Mouse (Mus musculus) ES-Bruce4 (cell line): Measurements from ENCODE around the gene Myo1b. TPM values are rescaled to one million over a fixed set of nuclear protein-coding genes. Genes with fewer than 3 reads are reported as not detected.

ENCODE experiments used
- H3K27ac ChIP-seq: 2 replicates; pipeline ENCODE4 v1.5.1; 2012; ENCODE audit warnings: low read length, inconsistent platforms; ENCODE audit not compliant: insufficient read depth
- H3K27me3 ChIP-seq: 2 replicates; pipeline ENCODE4 v1.6.1; 2012; ENCODE audit warnings: mild to moderate bottlenecking, low read length, inconsistent platforms; ENCODE audit not compliant: control insufficient read depth, poor library complexity, insufficient read depth, severe bottlenecking
- H3K36me3 ChIP-seq: 2 replicates; pipeline ENCODE4 v1.6.1; 2012; ENCODE audit warnings: inconsistent platforms, mild to moderate bottlenecking, low read length, moderate library complexity; ENCODE audit not compliant: control insufficient read depth, poor library complexity, insufficient read depth, severe bottlenecking
- H3K4me1 ChIP-seq: one replicate; pipeline ENCODE4 v1.8.1; 2011; ENCODE audit warnings: low read length; ENCODE audit not compliant: control insufficient read depth, insufficient read depth
- H3K4me3 ChIP-seq: 2 replicates; pipeline ENCODE4 v1.5.1; 2011; ENCODE audit warnings: low read depth, mild to moderate bottlenecking, low read length
- H3K9ac ChIP-seq: 2 replicates; pipeline ENCODE4 v1.6.1; 2012; ENCODE audit warnings: low read depth, mild to moderate bottlenecking, inconsistent platforms; ENCODE audit not compliant: poor library complexity, severe bottlenecking
- H3K9me3 ChIP-seq: replicated peaks from 2 replicates; pipeline ENCODE4 v1.6.1; 2012; ENCODE audit warnings: mild to moderate bottlenecking, low read length, inconsistent platforms; ENCODE audit not compliant: control insufficient read depth, poor library complexity, insufficient read depth, severe bottlenecking
- CTCF ChIP-seq: IDR thresholded peaks from one replicate; pipeline ENCODE4 v1.8.1; 2011; ENCODE audit warnings: low read depth, low read length
- EP300 ChIP-seq: IDR thresholded peaks from 2 replicates; pipeline ENCODE4 v1.6.1; 2011; ENCODE audit warnings: low read depth, low read length; ENCODE audit not compliant: insufficient read depth
- POLR2A ChIP-seq: IDR thresholded peaks from one replicate; pipeline ENCODE4 v1.8.1; 2011; ENCODE audit warnings: low read length; ENCODE audit not compliant: insufficient read depth
- polyA plus RNA-seq: library from polyadenylated mRNA; stranded (reverse); fragments of >200 nt; gene quantifications from 2 replicates; pipeline ENCODE4 v1.2.4, GENCODE M21; 2011; ENCODE audit warnings: low read depth; ENCODE audit not compliant: missing spikeins, insufficient read depth, insufficient read length

The Myo1b gene
- polyA plus RNA-seq, 1 experiment: 54.4 TPM

DNA sequence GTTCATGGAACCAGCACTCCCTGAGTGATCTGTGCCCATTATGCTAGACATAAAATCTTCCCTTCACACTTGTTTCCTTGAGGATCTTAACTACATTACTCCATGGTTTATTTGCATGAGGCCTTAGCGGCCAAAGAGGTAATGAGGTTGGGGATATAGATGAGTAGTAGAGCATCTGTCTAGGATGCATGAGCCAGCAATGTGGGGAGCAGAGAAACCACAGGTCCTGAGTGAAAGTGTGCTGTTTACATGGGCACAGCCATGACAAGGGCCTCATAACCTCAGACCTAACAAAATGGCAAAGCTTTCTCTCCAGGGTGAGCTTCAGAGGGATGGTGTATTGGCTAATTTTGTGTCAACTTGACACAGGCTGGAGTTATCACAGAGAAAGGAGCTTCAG is 186.5 kb downstream of the Myo1b start:
- Histone ChIP-seq H3K9me3 (no peaks in the 10 kb centered on the region), H3K9ac (no peak overlapping the region), H3K4me1 (no peaks in the 10 kb centered on the region), H3K36me3 (no peaks in the 10 kb centered on the region), H3K27ac (no peak overlapping the region), H3K4me3 (no peak overlapping the region), H3K27me3 (no peaks in the 10 kb centered on the region)
- TF ChIP-seq POLR2A (no peak), CTCF (no peak), EP300 (no peak)

DNA sequence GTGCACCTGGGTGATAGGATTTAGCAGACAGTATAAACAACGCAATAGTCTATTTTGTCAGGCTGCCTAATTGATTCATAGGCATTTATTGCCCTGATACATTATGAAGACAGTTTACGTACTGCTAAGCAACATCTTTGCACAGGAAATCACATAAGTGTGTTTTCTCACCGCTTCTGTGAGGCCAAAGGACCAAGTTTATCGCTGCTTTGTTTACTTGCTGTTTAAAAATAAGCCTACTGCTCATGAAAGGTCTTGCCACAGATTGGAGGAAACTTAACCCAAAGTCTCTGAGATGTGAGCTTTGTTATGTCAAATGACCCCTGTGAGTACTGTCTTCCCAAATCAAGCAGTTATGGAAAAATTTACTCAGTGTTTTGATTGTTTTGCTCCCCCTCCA is 187.1 kb downstream of the Myo1b start:
- TF ChIP-seq EP300 (no peak), POLR2A (no peak), CTCF (no peak)
- Histone ChIP-seq H3K27me3 (no peaks in the 10 kb centered on the region), H3K9ac (no peak overlapping the region), H3K36me3 (no peaks in the 10 kb centered on the region), H3K4me1 (no peaks in the 10 kb centered on the region), H3K27ac (no peak overlapping the region), H3K9me3 (no peaks in the 10 kb centered on the region), H3K4me3 (no peak overlapping the region)

DNA sequence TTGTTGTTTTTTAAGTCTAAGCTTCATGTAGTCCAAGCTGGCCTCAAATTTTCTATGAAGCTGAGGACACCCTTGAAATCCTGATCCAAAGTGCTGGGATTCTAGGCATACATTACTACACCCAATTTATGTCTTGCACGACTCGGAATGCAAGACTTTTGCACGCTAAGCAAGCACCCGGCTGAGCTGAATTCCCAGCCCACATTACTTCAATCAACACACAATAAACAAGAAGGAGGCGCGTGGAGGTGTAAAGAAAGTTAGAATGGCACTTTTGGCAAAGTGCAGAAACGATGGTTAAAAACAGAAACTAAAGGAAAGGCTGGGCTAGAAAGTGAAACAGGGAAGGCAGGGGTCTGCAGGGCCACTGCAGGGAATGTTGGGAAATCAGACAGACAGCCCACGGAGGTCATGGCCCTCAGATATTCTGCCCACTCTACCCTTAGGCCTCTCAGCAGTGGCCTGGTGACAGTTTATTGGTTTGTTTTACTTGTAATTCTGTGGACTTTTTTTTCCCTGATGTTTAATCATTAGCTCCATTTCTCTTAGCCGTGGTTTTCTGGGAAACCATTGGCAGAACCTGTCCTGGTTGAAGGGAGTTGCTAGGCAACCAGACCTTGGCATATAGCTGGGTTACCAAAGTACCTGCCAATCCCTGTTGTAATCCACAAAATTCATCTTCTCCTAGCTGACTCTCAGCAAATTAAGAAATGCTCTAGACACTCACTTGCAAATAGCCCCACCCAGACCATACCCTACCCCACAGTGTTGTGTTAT is 195.8 kb downstream of the Myo1b start:
- no peak overlapping the region for H3K9ac ChIP-seq

DNA sequence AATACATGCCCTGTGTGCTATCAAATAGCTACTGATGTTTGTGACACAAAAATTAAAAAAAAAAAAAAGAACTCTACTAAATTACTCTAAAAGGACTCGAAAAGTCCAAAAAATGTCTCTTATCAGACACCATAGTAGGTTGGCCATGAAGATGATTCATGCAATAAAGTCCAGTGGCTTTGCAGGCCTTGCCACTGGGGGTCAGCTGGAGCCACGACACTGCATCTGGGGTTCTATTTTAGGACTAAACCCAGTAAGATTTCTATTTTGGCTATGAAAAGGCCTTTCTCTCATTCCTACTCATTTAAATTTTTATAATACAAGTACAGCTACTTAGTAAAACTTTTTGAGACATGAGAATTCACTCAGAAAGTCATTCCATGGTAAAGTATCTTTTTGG is 205.0 kb downstream of the Myo1b start:
- TF ChIP-seq CTCF (no peak), EP300 (no peak), POLR2A (no peak)
- Histone ChIP-seq H3K4me3 (no peak overlapping the region), H3K27ac (no peak overlapping the region), H3K4me1 (no peaks in the 10 kb centered on the region), H3K27me3 (no peaks in the 10 kb centered on the region), H3K9me3 (no peaks in the 10 kb centered on the region), H3K36me3 (no peaks in the 10 kb centered on the region), H3K9ac (no peak overlapping the region)

More for the DNA sequence above, 195.8 kb downstream of the Myo1b start:
- Histone ChIP-seq H3K4me3 (no peak overlapping the region), H3K4me1 (no peaks in the 10 kb centered on the region), H3K9me3 (no peaks in the 10 kb centered on the region), H3K36me3 (no peaks in the 10 kb centered on the region), H3K27me3 (no peaks in the 10 kb centered on the region), H3K27ac (no peak overlapping the region)
- TF ChIP-seq CTCF (no peak), EP300 (no peak), POLR2A (no peak)

DNA sequence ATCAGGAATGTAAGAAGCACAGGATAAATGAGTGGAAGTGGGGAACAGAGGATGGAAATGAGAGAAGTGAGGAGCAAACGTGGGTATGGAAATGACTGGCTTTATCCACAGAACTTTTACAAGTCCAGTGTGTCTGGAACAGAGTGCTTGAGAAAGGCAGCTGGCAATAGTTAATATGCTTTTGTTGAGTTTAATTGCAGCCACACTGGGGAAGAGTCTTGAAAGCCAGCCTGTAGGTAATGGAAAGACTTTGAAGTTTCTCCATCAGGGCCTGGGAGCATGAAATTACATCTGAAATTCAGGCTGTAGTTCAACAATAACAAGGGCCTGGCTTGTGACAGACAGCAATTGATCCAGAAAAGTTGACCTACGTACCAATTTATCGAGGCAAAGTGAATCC is 209.8 kb downstream of the Myo1b start:
- Histone ChIP-seq H3K4me1 (no peaks in the 10 kb centered on the region), H3K27me3 (no peaks in the 10 kb centered on the region), H3K9ac (no peak overlapping the region), H3K9me3 (no peaks in the 10 kb centered on the region), H3K27ac (no peak overlapping the region), H3K36me3 (no peaks in the 10 kb centered on the region), H3K4me3 (no peak overlapping the region)
- TF ChIP-seq CTCF: no peak
- no peak for TF ChIP-seq POLR2A

DNA sequence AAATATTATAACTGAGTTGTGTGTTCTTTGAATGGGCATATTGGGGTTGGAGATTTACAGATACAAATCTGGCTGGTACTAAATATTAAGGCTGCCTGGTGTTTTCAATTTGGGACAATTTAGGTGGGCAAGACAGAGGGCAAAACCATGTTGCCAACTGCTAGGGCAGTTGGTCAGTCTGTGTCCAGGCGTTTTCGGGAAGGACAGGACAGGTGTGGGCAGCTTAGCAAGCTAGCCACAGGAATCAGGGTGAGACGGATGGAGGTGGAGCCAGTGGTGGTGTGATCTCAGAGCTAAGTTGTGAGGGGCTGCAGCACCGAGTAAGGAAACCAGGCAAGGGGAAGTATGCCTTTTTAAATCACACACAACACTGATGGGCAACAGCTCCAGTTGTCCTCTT is 211.3 kb downstream of the Myo1b start:
- Histone ChIP-seq H3K27ac (no peak overlapping the region), H3K9ac (no peak overlapping the region), H3K9me3 (no peaks in the 10 kb centered on the region), H3K4me3 (no peak overlapping the region), H3K4me1 (no peaks in the 10 kb centered on the region), H3K27me3 (no peaks in the 10 kb centered on the region), H3K36me3 (no peaks in the 10 kb centered on the region)
- TF ChIP-seq CTCF (no peak), EP300 (no peak), POLR2A (no peak)

Other genes with a start within 250 kb of the Myo1b start
- 5.3 and 6.8 TPM in 2 replicates for gene Stat4, start 71.1 kb upstream of the Myo1b start, polyA plus RNA-seq
- gene Stat1, start 203.4 kb upstream of the Myo1b start, polyA plus RNA-seq: 7.5 and 10.1 TPM in 2 replicates